Mouse (Mus musculus): ENCODE results near the gene Ctrl. TPM values are rescaled to one million over a fixed set of nuclear protein-coding genes. Genes with fewer than 3 reads are reported as not detected.
"Not testable (repeated sequence)": the region's sequence is repeated elsewhere in the genome, so short reads cannot be mapped to it uniquely, and the experiment has no call there.

Ctrl gene
- 4,893 and 4,931 TPM in 2 replicates for polyA plus RNA-seq (2012; rRNA removed)

DNA sequence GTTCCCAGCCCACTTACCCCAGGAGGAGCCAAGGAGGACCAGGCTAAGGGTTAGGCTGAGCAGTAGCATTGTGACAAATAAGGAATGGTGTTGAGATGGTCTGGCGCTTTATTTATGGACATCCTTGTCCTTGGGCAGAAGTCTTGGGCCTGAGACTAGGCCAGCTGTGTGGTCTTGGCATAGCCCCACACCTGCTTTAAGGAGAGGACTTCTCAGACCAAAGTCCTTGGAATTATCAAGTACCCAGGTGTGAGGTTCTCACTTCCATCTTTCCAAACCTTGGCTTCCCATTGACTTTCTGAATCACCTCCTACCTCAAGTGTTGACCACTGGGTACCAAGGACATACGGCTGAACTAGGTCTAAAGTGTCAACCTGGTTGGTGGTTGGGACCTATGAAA, at the start of gene Ctrl:
Ctrl (minus strand) TSS at position 101 of the 400 bp plus-strand sequence.
- 88% methylated on average over 2 of the region's 2 CpGs for WGBS
- DNase-seq (ENCODE audit: low read depth in 1 of 2, low spot score in 2 of 2), result no peak
- H3K4me1 ChIP-seq (ENCODE audit: control insufficient read depth, insufficient read depth, insufficient read length), result peaks cover 3% of the 10 kb centered on the region; the same call in 1 of the 2 replicates
- H3K27ac ChIP-seq (ENCODE audit: insufficient read depth, low read length), result no peak within 1 kb of the TSS
- no peaks in the 10 kb centered on the region for H3K27me3 ChIP-seq (ENCODE audit: control insufficient read depth, insufficient read depth, low read length)
- H3K4me3 ChIP-seq (ENCODE audit: extremely low read depth, insufficient read depth, insufficient read length), result no peak within 1 kb of the TSS
- H3K36me3 ChIP-seq (ENCODE audit: control insufficient read depth, insufficient read depth, low read length), result peaks cover 15% of the 10 kb centered on the region
- TF ChIP-seq POLR2A (IDR thresholded peaks at IDR 0.05; ENCODE audit: low read depth, low read length), result no peak
- TF ChIP-seq CTCF (IDR thresholded peaks at IDR 0.05; ENCODE audit: extremely low read depth, insufficient read depth, insufficient read length, insufficient replicate concordance), result no peak

DNA sequence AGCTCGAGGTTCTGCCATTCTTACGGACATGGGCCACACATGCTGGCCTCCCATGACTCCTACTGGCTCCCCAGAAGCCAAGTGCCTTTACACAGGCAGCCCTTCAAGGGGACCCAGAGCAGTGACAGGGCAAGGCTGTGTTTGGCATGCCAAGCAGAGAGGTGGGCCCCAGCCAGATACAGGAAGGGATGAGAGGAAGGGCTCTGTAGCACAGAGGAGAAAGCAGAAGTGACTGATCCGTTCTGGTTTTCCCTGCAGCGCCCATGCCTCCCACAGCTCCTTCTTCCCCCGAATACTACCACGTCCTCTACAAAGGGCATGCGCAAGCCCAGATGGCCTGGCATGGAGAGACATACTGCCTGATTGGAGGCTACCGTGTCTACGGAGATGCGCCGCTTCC, 49.7 kb upstream of the Ctrl start:
- not testable (repeated sequence) for H3K4me3 ChIP-seq (ENCODE audit: extremely low read depth, insufficient read depth, insufficient read length); H3K36me3 ChIP-seq (ENCODE audit: control insufficient read depth, insufficient read depth, low read length); H3K27me3 ChIP-seq (ENCODE audit: control insufficient read depth, insufficient read depth, low read length); DNase-seq (ENCODE audit: low read depth in 1 of 2, low spot score in 2 of 2); H3K4me1 ChIP-seq (ENCODE audit: control insufficient read depth, insufficient read depth, insufficient read length); H3K27ac ChIP-seq (ENCODE audit: insufficient read depth, low read length)
- WGBS, result 39% methylated on average over 11 of the region's 11 CpGs

DNA sequence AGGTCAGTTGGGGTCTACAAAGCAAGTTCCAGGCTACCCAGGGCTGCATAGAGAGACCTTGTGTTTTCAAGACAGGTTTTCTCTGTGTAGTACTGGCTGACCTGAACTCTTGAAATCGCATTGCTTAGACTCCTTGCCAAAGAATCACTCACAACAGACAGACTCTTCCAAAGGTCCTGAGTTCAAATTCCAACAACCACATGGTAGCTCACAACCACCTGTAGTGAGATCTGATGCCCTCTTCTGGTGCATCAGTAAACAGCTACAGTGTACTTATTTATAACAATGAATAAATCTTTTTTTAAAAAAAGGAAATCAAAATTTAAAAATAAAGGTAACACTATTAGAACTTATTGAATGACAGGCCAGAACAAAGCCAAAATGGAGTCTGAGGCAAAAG, 47.5 kb upstream of the Ctrl start:
- Histone ChIP-seq H3K27me3 (ENCODE audit: control insufficient read depth, insufficient read depth, low read length) (no peaks in the 10 kb centered on the region), H3K36me3 (ENCODE audit: control insufficient read depth, insufficient read depth, low read length) (no peaks in the 10 kb centered on the region), H3K27ac (ENCODE audit: insufficient read depth, low read length) (no peak overlapping the region), H3K4me1 (ENCODE audit: control insufficient read depth, insufficient read depth, insufficient read length) (0 out of 2 replicates have a peak, but pooled peaks cover 2% of the 10 kb centered on the region), H3K4me3 (ENCODE audit: extremely low read depth, insufficient read depth, insufficient read length) (no peak overlapping the region)
- no peak for TF ChIP-seq POLR2A (IDR thresholded peaks at IDR 0.05; ENCODE audit: low read depth, low read length)
- no peak for DNase-seq (ENCODE audit: low read depth in 1 of 2, low spot score in 2 of 2)
- WGBS, result 90% methylated on average over 1 of the region's 1 CpGs

DNA sequence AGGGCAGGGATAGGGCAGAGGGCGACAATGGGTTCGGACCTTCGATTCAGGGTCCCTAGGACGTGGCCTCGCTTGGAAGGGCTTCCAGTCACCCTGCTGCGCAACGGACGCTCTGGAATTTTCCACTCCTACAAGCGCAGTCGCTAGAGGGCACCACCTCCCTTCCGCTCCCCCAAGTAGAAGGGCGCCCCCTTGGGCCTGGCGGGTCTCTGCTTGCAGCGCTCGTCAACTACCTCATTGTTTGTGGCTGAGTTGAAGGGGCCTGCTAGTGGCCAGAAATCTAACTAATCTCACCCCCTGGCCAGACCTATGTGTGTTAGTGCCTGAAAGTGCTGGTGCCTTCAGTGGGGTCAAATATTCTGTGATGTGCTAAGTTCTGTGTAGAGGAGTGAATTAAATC, 45.7 kb upstream of the Ctrl start, which contains the start of gene Dpep3:
Dpep3 (minus strand) TSS at position 105 of the 400 bp plus-strand sequence.
- no peaks in the 10 kb centered on the region for H3K27me3 ChIP-seq (ENCODE audit: control insufficient read depth, insufficient read depth, low read length)
- TF ChIP-seq POLR2A (IDR thresholded peaks at IDR 0.05; ENCODE audit: low read depth, low read length), result no peak
- no peak for TF ChIP-seq CTCF (IDR thresholded peaks at IDR 0.05; ENCODE audit: extremely low read depth, insufficient read depth, insufficient read length, insufficient replicate concordance)
- H3K4me3 ChIP-seq (ENCODE audit: extremely low read depth, insufficient read depth, insufficient read length), result no peak within 1 kb of the TSS
- H3K4me1 ChIP-seq (ENCODE audit: control insufficient read depth, insufficient read depth, insufficient read length), result 0 out of 2 replicates have a peak, but pooled peaks cover 2% of the 10 kb centered on the region
- 90% methylated on average over 15 of the region's 15 CpGs for WGBS
- H3K27ac ChIP-seq (ENCODE audit: insufficient read depth, low read length), result no peak within 1 kb of the TSS
- no peak for DNase-seq (ENCODE audit: low read depth in 1 of 2, low spot score in 2 of 2)
- H3K36me3 ChIP-seq (ENCODE audit: control insufficient read depth, insufficient read depth, low read length), result no peaks in the 10 kb centered on the region

DNA sequence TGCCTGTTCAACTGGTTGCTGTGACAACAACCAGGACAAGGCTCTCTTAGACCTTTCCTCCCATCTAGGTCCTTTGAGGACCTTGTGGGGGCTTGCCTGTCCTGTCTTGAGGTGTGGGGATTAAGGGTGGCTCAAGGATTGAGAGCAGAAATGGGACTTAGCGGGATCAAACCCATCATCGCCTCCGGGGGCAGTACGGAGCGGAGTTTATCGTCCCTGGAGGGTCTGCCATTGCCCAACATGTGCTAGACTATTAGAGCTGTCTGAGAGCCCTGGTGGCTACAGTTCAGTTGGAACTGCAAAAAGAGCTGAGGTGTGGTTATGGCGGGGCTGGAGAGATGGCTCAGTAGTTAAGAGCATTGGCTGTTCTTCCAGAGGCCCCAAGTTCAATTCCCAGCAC, 41.7 kb upstream of the Ctrl start:
- Histone ChIP-seq H3K27me3 (ENCODE audit: control insufficient read depth, insufficient read depth, low read length) (no peaks in the 10 kb centered on the region), H3K4me1 (ENCODE audit: control insufficient read depth, insufficient read depth, insufficient read length) (no peaks in the 10 kb centered on the region), H3K36me3 (ENCODE audit: control insufficient read depth, insufficient read depth, low read length) (no peaks in the 10 kb centered on the region), H3K4me3 (ENCODE audit: extremely low read depth, insufficient read depth, insufficient read length) (no peak overlapping the region), H3K27ac (ENCODE audit: insufficient read depth, low read length) (no peak overlapping the region)
- no peak for TF ChIP-seq CTCF (IDR thresholded peaks at IDR 0.05; ENCODE audit: extremely low read depth, insufficient read depth, insufficient read length, insufficient replicate concordance)
- no peak for TF ChIP-seq POLR2A (IDR thresholded peaks at IDR 0.05; ENCODE audit: low read depth, low read length)
- 83% methylated on average over 7 of the region's 7 CpGs for WGBS
- no peak for DNase-seq (ENCODE audit: low read depth in 1 of 2, low spot score in 2 of 2)

DNA sequence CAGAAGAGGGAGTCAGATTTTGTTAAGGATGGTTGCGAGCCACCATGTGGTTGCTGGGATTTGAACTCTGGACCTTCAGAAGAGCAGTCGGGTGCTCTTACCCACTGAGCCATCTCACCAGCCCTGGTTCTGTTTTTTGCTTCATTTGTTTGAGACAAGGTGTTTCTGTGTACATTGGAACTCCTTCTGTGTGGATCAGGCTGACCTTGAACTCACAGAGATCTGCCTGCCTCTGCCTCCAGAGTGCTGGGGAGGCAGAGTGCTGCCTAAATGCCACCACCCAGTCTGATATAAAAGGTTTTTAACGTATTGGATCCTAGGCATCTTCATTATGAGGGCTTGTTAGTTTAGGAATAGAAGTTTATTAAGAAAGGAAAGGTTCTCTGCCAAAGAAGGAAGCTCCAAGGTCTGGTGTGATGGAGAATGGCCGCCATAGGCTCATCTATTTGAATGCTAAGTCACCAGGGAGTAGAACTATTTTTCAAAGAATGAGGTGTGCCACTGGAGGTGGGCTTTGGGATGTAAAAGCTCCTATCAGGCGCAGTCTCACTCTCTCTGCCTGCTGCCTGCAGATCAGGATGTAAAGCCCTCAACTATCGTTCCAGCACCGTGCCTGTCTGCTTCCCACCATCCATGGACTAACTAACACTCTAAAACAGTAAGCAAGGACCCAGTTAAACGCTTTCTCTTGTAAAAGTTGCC, 37.5 kb upstream of the Ctrl start:
- Histone ChIP-seq H3K4me1 (ENCODE audit: control insufficient read depth, insufficient read depth, insufficient read length) (peaks cover 4% of the 10 kb centered on the region; the same call in 1 of the 2 replicates), H3K27me3 (ENCODE audit: control insufficient read depth, insufficient read depth, low read length) (no peaks in the 10 kb centered on the region), H3K4me3 (ENCODE audit: extremely low read depth, insufficient read depth, insufficient read length) (no peak overlapping the region), H3K36me3 (ENCODE audit: control insufficient read depth, insufficient read depth, low read length) (no peaks in the 10 kb centered on the region), H3K27ac (ENCODE audit: insufficient read depth, low read length) (no peak overlapping the region)
- 82% methylated on average over 8 of the region's 8 CpGs for WGBS
- no peak for DNase-seq (ENCODE audit: low read depth in 1 of 2, low spot score in 2 of 2)
- no peak for TF ChIP-seq CTCF (IDR thresholded peaks at IDR 0.05; ENCODE audit: extremely low read depth, insufficient read depth, insufficient read length, insufficient replicate concordance)
- TF ChIP-seq POLR2A (IDR thresholded peaks at IDR 0.05; ENCODE audit: low read depth, low read length), result no peak

DNA sequence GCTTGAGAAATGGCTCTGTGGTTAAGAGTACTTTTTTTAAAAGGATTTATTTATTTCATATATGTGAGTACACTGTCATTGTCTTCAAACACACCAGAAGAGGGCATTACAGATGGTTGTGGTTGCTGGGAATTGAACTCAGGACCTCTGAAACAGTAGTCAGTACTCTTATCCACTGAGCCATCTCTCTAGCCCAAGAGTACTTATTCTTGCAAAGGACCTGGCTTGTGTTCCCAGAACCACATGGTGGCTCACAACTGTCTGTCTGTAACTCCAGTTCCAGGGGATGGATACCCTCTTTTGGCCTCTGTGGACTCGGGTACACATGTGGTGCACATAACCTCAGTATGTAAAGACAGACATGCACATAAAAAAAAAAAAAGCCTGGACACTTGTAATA, 35.7 kb upstream of the Ctrl start:
- no peak for DNase-seq (ENCODE audit: low read depth in 1 of 2, low spot score in 2 of 2)
- WGBS, result 83% methylated on average over 1 of the region's 1 CpGs
- H3K27ac ChIP-seq (ENCODE audit: insufficient read depth, low read length), result no peak overlapping the region
- no peaks in the 10 kb centered on the region for H3K27me3 ChIP-seq (ENCODE audit: control insufficient read depth, insufficient read depth, low read length)
- H3K4me3 ChIP-seq (ENCODE audit: extremely low read depth, insufficient read depth, insufficient read length), result no peak overlapping the region
- peaks cover 6% of the 10 kb centered on the region; the same call in 1 of the 2 replicates for H3K4me1 ChIP-seq (ENCODE audit: control insufficient read depth, insufficient read depth, insufficient read length)
- no peaks in the 10 kb centered on the region for H3K36me3 ChIP-seq (ENCODE audit: control insufficient read depth, insufficient read depth, low read length)
- no peak for TF ChIP-seq CTCF (IDR thresholded peaks at IDR 0.05; ENCODE audit: extremely low read depth, insufficient read depth, insufficient read length, insufficient replicate concordance)
- no peak for TF ChIP-seq POLR2A (IDR thresholded peaks at IDR 0.05; ENCODE audit: low read depth, low read length)
